Mouse (Mus musculus): Measurements from ENCODE around the gene Cxcr5. TPM values are rescaled to one million over a fixed set of nuclear protein-coding genes. Genes with fewer than 3 reads are reported as not detected.

Gene Cxcr5
- polyA plus RNA-seq (2016; fragmentation: Nextera tagmentation; extraction: Ambion mirVana), result not detected in 2 replicates

- Histone ChIP-seq H3K9ac (no peak within 1 kb of the TSS), H3K27ac (no peak within 1 kb of the TSS), H3K9me3 (replicated peaks) (no peaks in the 10 kb centered on the region), H3K36me3 (no peaks in the 10 kb centered on the region), H3K4me3 (no peak within 1 kb of the TSS), H3K27me3 (no peaks in the 10 kb centered on the region), H3K4me2 (replicated peaks) (no peak within 1 kb of the TSS), H3K4me1 (no peaks in the 10 kb centered on the region)
- ATAC-seq (ENCODE audit: low FRiP score), result no peak
- WGBS, result 56% methylated on average over 4 of the region's 4 CpGs
Measured at GRCm38 (mm10) chr9:44561597-44561996, at the start of gene Cxcr5. Gene Cxcr5 (minus strand): TSS chr9:44561877.

GRCm38 (mm10) chr9:44610371-44610770 lies 48.7 kb upstream of the Cxcr5 start:
- Histone ChIP-seq H3K9me3 (replicated peaks) (no peaks in the 10 kb centered on the region), H3K4me2 (replicated peaks) (no peak overlapping the region), H3K9ac (no peak overlapping the region), H3K4me3 (no peak overlapping the region), H3K27me3 (no peaks in the 10 kb centered on the region), H3K4me1 (peaks cover 21% of the 10 kb centered on the region), H3K36me3 (peaks cover 72% of the 10 kb centered on the region), H3K27ac (no peak overlapping the region)
- WGBS, result 97% methylated on average over 25 of the region's 25 CpGs
- ATAC-seq (ENCODE audit: low FRiP score), result no peak

DNA sequence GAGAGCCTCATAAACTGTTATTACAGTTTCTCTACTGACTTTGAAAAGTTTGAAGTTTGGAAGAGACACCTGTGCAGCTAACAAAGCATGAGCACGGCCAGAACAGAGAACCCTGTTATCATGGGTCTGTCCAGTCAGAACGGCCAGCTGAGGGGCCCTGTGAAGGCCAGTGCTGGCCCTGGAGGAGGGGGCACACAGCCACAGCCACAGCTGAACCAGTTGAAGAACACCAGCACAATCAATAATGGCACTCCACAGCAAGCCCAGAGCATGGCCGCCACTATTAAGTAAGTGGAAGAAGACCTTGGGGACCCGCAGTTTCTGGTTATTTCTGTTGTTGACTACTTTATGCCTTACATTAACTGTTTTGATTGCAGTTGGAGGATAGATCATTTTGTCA lies 45.6 kb upstream of the Cxcr5 start:
- WGBS, result 73% methylated on average over 4 of the region's 4 CpGs
- Histone ChIP-seq H3K27ac (no peak overlapping the region), H3K4me2 (replicated peaks) (peak overlapping the region; percentile 71), H3K27me3 (no peaks in the 10 kb centered on the region), H3K4me3 (peak overlapping the region; percentile 15), H3K9me3 (replicated peaks) (no peaks in the 10 kb centered on the region), H3K36me3 (peaks cover 41% of the 10 kb centered on the region), H3K4me1 (peaks cover 29% of the 10 kb centered on the region), H3K9ac (no peak overlapping the region)
- no peak for ATAC-seq (ENCODE audit: low FRiP score)

DNA sequence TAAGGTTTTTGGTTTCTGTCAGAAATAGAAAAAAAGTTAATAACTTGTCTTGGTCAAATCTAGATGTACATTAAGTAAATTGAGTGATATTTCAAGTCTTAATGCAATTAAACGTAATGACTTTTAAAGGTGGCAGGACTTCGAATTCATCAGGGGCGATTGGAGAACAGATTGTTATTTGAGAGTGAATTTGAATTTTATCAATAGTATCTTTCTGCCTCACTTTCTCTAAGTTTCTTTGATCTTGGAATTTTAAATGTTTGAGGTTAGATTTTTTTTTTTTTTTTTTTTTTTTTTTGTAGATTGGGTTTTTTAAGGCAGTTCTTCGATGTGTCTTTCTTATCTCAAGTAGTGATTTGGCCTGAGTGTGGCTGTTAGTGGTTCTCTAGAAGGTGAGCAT lies 45.0 kb upstream of the Cxcr5 start:
- no peaks in the 10 kb centered on the region for H3K9me3 ChIP-seq (replicated peaks)
- H3K4me3 ChIP-seq, result peak overlapping the region; percentile 97
- no peak for ATAC-seq (ENCODE audit: low FRiP score)
- peak overlapping the region; percentile 71 for H3K4me2 ChIP-seq (replicated peaks)
- peaks cover 37% of the 10 kb centered on the region for H3K36me3 ChIP-seq
- WGBS, result 78% methylated on average over 4 of the region's 4 CpGs
- H3K27me3 ChIP-seq, result no peaks in the 10 kb centered on the region
- H3K27ac ChIP-seq, result no peak overlapping the region
- peaks cover 29% of the 10 kb centered on the region for H3K4me1 ChIP-seq
- no peak overlapping the region for H3K9ac ChIP-seq

DNA sequence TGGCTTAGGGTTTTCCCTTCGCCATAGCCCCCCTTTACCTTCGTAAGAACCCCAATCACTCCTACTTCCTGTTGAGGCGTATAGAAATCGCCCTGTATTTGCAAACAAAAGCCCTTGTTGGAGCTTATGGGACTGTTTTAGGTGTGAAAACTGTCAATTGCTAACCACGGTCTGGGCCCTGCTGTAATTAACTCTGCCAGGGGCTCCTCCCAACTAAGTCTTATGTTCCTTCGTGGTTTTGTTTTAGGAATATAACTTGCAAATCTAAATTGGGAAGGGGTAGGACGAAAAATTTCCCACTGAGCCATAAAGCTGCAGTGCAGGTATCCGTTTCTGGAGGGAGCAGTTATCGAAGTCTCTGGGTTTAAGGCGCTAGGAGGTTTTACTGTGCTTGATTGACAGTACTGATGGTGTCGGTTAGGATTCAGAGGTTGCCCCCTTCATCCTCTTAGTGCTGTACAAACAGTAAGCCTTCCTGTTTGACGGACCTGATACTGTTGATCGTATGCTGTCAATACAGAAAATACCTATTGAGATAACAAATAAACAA lies 44.0 kb upstream of the Cxcr5 start:
- Histone ChIP-seq H3K27me3 (no peaks in the 10 kb centered on the region), H3K4me2 (replicated peaks) (peak overlapping the region; percentile 71), H3K4me3 (peak overlapping the region; percentile 97), H3K9me3 (replicated peaks) (no peaks in the 10 kb centered on the region), H3K36me3 (peaks cover 31% of the 10 kb centered on the region), H3K27ac (peak overlapping the region; percentile 100), H3K4me1 (peaks cover 29% of the 10 kb centered on the region), H3K9ac (peak overlapping the region; percentile 100)
- 1% methylated on average over 13 of the region's 13 CpGs for WGBS
- no peak for ATAC-seq (ENCODE audit: low FRiP score)

GRCm38 (mm10) chr9:44604779-44605615 lies 43.3 kb upstream of the Cxcr5 start, which contains the start of gene Ddx6:
Gene Ddx6 (plus strand): TSS chr9:44604892.
- under 1% methylated on average over 58 of the region's 80 CpGs for WGBS
- H3K27me3 ChIP-seq, result no peaks in the 10 kb centered on the region
- ATAC-seq (ENCODE audit: low FRiP score), result peak; percentile 76
- H3K27ac ChIP-seq, result peak within 1 kb of the TSS; percentile 100
- H3K4me1 ChIP-seq, result peaks cover 31% of the 10 kb centered on the region
- peak within 1 kb of the TSS; percentile 100 for H3K9ac ChIP-seq
- H3K36me3 ChIP-seq, result peaks cover 24% of the 10 kb centered on the region
- no peaks in the 10 kb centered on the region for H3K9me3 ChIP-seq (replicated peaks)
- H3K4me3 ChIP-seq, result peak within 1 kb of the TSS; percentile 97
- peak within 1 kb of the TSS; percentile 94 for H3K4me2 ChIP-seq (replicated peaks)

DNA sequence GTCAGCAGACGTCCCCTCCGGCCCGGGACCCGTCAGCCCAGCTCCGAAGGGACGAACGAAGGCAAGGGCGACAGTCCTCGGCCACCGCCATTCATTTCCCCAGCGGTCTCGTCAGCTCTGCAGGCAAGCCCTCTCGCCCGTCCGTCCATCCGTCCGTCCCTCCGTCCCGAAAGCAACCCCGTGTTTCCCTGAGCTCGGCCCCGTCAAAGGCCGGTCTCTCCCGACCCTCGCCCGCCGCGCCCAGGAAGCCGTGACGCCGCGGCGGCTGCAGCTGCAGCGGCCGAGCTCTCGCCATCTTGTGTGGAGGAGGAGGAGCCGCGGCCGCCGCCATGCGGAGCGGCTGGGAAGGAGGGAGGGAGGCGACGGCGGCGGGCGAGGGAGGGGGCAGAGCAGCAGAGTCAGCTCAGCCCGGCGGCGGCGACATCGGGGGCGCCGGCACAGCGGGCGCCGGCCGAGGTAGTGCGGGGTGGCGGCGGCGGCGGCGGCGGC lies 42.7 kb upstream of the Cxcr5 start:
- peaks cover 38% of the 10 kb centered on the region for H3K4me1 ChIP-seq
- peaks cover 20% of the 10 kb centered on the region for H3K36me3 ChIP-seq
- H3K27me3 ChIP-seq, result no peaks in the 10 kb centered on the region
- ATAC-seq (ENCODE audit: low FRiP score), result peak; percentile 78
- peak overlapping the region; percentile 97 for H3K4me3 ChIP-seq
- under 1% methylated on average over 42 of the region's 65 CpGs for WGBS
- H3K9me3 ChIP-seq (replicated peaks), result no peaks in the 10 kb centered on the region
- H3K4me2 ChIP-seq (replicated peaks), result peak overlapping the region; percentile 94
- peak overlapping the region; percentile 100 for H3K9ac ChIP-seq
- H3K27ac ChIP-seq, result peak overlapping the region; percentile 100

- ATAC-seq (ENCODE audit: low FRiP score), result peak; percentile 65
- under 1% methylated on average over 38 of the region's 38 CpGs for WGBS
Measured at GRCm38 (mm10) chr9:44603454-44604289, 42.0 kb upstream of the Cxcr5 start.

DNA sequence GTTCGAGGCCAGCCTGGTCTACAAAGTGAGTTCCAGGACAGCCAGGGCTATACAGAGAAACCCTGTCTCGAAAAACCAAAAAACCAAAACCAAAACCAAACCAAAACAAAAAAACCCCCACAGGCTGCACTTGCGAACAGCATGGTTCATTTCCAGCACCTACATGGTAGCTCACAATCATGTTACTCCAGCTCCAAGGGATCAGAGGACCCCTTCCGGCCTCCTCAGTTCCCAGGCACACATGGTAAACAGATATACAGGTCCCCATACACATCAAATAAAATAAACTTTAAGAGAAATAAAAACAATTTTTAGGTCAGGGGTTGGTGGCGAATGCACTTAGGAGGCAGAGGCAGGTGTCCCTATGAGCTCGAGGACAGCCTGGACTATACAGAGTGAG lies 41.1 kb upstream of the Cxcr5 start:
- peaks cover 36% of the 10 kb centered on the region for H3K4me1 ChIP-seq
- H3K9ac ChIP-seq, result no peak overlapping the region
- H3K4me3 ChIP-seq, result peak overlapping the region; percentile 97
- WGBS, result 68% methylated on average over 6 of the region's 6 CpGs
- no peak for ATAC-seq (ENCODE audit: low FRiP score)
- no peaks in the 10 kb centered on the region for H3K9me3 ChIP-seq (replicated peaks)
- H3K27me3 ChIP-seq, result no peaks in the 10 kb centered on the region
- no peak overlapping the region for H3K27ac ChIP-seq
- H3K4me2 ChIP-seq (replicated peaks), result peak overlapping the region; percentile 94
- H3K36me3 ChIP-seq, result peaks cover 6% of the 10 kb centered on the region

More at GRCm38 (mm10) chr9:44603454-44604289, 42.0 kb upstream of the Cxcr5 start:
- peaks cover 40% of the 10 kb centered on the region for H3K4me1 ChIP-seq
- peak overlapping the region; percentile 97 for H3K4me3 ChIP-seq
- no peaks in the 10 kb centered on the region for H3K27me3 ChIP-seq
- H3K4me2 ChIP-seq (replicated peaks), result peak overlapping the region; percentile 94
- peak overlapping the region; percentile 100 for H3K27ac ChIP-seq
- peak overlapping the region; percentile 100 for H3K9ac ChIP-seq
- H3K9me3 ChIP-seq (replicated peaks), result no peaks in the 10 kb centered on the region
- peaks cover 14% of the 10 kb centered on the region for H3K36me3 ChIP-seq

DNA sequence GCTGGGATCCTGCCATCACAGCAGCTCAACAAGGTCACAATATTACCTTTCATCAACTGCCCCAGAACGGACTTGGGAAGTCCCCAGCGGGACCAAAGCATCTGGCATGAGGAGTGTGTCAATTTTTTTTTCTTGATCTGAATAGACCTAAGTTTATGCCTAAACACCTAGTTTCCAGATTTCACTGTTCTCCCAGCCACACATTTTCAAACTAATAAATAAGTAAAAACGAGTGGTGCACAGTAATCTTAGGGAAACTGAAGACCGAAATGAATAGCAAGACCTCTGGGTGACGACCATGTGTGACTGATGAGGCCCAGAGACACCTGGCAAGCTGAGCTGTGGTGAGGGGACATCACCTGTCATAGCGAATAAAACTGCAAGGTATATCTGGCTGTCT lies 39.1 kb upstream of the Cxcr5 start:
- H3K27ac ChIP-seq, result no peak overlapping the region
- peaks cover 27% of the 10 kb centered on the region for H3K4me1 ChIP-seq
- ATAC-seq (ENCODE audit: low FRiP score), result no peak
- no peak overlapping the region for H3K4me3 ChIP-seq
- H3K4me2 ChIP-seq (replicated peaks), result no peak overlapping the region
- no peak overlapping the region for H3K9ac ChIP-seq
- no peaks in the 10 kb centered on the region for H3K36me3 ChIP-seq
- 80% methylated on average over 6 of the region's 6 CpGs for WGBS
- no peaks in the 10 kb centered on the region; the same call in 1 of the 2 replicates for H3K27me3 ChIP-seq
- no peaks in the 10 kb centered on the region for H3K9me3 ChIP-seq (replicated peaks)

GRCm38 (mm10) chr9:44599616-44600015 lies 37.9 kb upstream of the Cxcr5 start:
- H3K36me3 ChIP-seq, result no peaks in the 10 kb centered on the region
- H3K4me2 ChIP-seq (replicated peaks), result peak overlapping the region; percentile 45; the same call in 1 of the 2 replicates
- no peak overlapping the region for H3K4me3 ChIP-seq
- no peak for ATAC-seq (ENCODE audit: low FRiP score)
- H3K4me1 ChIP-seq, result peaks cover 27% of the 10 kb centered on the region
- H3K9me3 ChIP-seq (replicated peaks), result no peaks in the 10 kb centered on the region
- H3K27ac ChIP-seq, result peak overlapping the region; percentile 56; the same call in 1 of the 2 replicates
- H3K9ac ChIP-seq, result no peak overlapping the region
- H3K27me3 ChIP-seq, result no peaks in the 10 kb centered on the region; the same call in 1 of the 2 replicates
- WGBS, result 19% methylated on average over 6 of the region's 6 CpGs
